Mouse (Mus musculus): Measurements from ENCODE around the gene Plb1. TPM values are rescaled to one million over a fixed set of nuclear protein-coding genes. Genes with fewer than 3 reads are reported as not detected.

Plb1 gene
- polyA plus RNA-seq, 1 experiment from 2014 or later: 16.6 TPM

GRCm38 (mm10) chr5:32352845-32353244 lies 120.3 kb downstream of the Plb1 start:
- H3K36me3 ChIP-seq (ENCODE audit: insufficient read depth, low read length): no peaks in the 10 kb centered on the region
- H3K9ac ChIP-seq (replicated peaks; ENCODE audit: low read depth): no peak overlapping the region
- peak overlapping the region; percentile 57 for H3K27ac ChIP-seq (ENCODE audit: low read length)
- no peak overlapping the region for H3K4me2 ChIP-seq (replicated peaks; ENCODE audit: low read depth, low read length)
- peaks cover 30% of the 10 kb centered on the region for H3K4me1 ChIP-seq (ENCODE audit: insufficient read depth, low read depth, low read length)
- no peaks in the 10 kb centered on the region for H3K9me3 ChIP-seq (ENCODE audit: low read length)
- DNase-seq (ENCODE audit: low spot score) (peak; percentile 56), ATAC-seq (peak; percentile 34; the same call in 1 of the 2 replicates)
- no peaks in the 10 kb centered on the region for H3K27me3 ChIP-seq (replicated peaks; ENCODE audit: insufficient read depth, low read length)
- TF ChIP-seq CTCF (IDR thresholded peaks at IDR 0.05): no peak
- TF ChIP-seq EP300 (IDR thresholded peaks at IDR 0.05): no peak
- 41% methylated on average over 3 of the region's 3 CpGs for WGBS
- no peak overlapping the region for H3K4me3 ChIP-seq (ENCODE audit: low read depth, low read length)

- Histone ChIP-seq H3K27me3 (replicated peaks; ENCODE audit: insufficient read depth, low read length) (no peaks in the 10 kb centered on the region), H3K9ac (replicated peaks; ENCODE audit: low read depth) (no peak overlapping the region), H3K9me3 (ENCODE audit: low read length) (no peaks in the 10 kb centered on the region), H3K4me2 (replicated peaks; ENCODE audit: low read depth, low read length) (no peak overlapping the region), H3K27ac (ENCODE audit: low read length) (peak overlapping the region; percentile 57), H3K36me3 (ENCODE audit: insufficient read depth, low read length) (no peaks in the 10 kb centered on the region), H3K4me1 (ENCODE audit: insufficient read depth, low read depth, low read length) (peaks cover 30% of the 10 kb centered on the region), H3K4me3 (ENCODE audit: low read depth, low read length) (no peak overlapping the region)
- TF ChIP-seq CTCF (IDR thresholded peaks at IDR 0.05) (no peak), EP300 (IDR thresholded peaks at IDR 0.05) (0 out of 2 replicates have a peak, but pooled peaks have one; percentile 29)
- WGBS: 44% methylated on average over 2 of the region's 2 CpGs
- DNase-seq (ENCODE audit: low spot score): peak; percentile 86
- ATAC-seq: peak; percentile 82
Observed at GRCm38 (mm10) chr5:32353280-32353679, 120.8 kb downstream of the Plb1 start.

- ATAC-seq: no peak
Observed at GRCm38 (mm10) chr5:32360511-32360910, 128.0 kb downstream of the Plb1 start.

GRCm38 (mm10) chr5:32361441-32362235 lies 129.1 kb downstream of the Plb1 start:
- no peak overlapping the region for H3K4me3 ChIP-seq (ENCODE audit: low read depth, low read length)
- no peaks in the 10 kb centered on the region for H3K4me1 ChIP-seq (ENCODE audit: insufficient read depth, low read depth, low read length)
- ATAC-seq (no peak), DNase-seq (ENCODE audit: low spot score) (no peak)
- no peak for TF ChIP-seq EP300 (IDR thresholded peaks at IDR 0.05)
- TF ChIP-seq CTCF (IDR thresholded peaks at IDR 0.05): no peak
- 78% methylated on average over 3 of the region's 3 CpGs for WGBS
- no peak overlapping the region for H3K27ac ChIP-seq (ENCODE audit: low read length)
- H3K9ac ChIP-seq (replicated peaks; ENCODE audit: low read depth): no peak overlapping the region
- H3K27me3 ChIP-seq (replicated peaks; ENCODE audit: insufficient read depth, low read length): no peaks in the 10 kb centered on the region
- no peak overlapping the region for H3K4me2 ChIP-seq (replicated peaks; ENCODE audit: low read depth, low read length)
- H3K9me3 ChIP-seq (ENCODE audit: low read length): no peaks in the 10 kb centered on the region
- no peaks in the 10 kb centered on the region for H3K36me3 ChIP-seq (ENCODE audit: insufficient read depth, low read length)

More at GRCm38 (mm10) chr5:32360511-32360910, 128.0 kb downstream of the Plb1 start:
- TF ChIP-seq EP300 (IDR thresholded peaks at IDR 0.05) (no peak), CTCF (IDR thresholded peaks at IDR 0.05) (no peak)
- Histone ChIP-seq H3K36me3 (ENCODE audit: insufficient read depth, low read length) (no peaks in the 10 kb centered on the region), H3K4me1 (ENCODE audit: insufficient read depth, low read depth, low read length) (no peaks in the 10 kb centered on the region), H3K27me3 (replicated peaks; ENCODE audit: insufficient read depth, low read length) (no peaks in the 10 kb centered on the region), H3K4me2 (replicated peaks; ENCODE audit: low read depth, low read length) (no peak overlapping the region), H3K27ac (ENCODE audit: low read length) (no peak overlapping the region), H3K9ac (replicated peaks; ENCODE audit: low read depth) (no peak overlapping the region), H3K4me3 (ENCODE audit: low read depth, low read length) (no peak overlapping the region), H3K9me3 (ENCODE audit: low read length) (no peaks in the 10 kb centered on the region)
- 71% methylated on average over 4 of the region's 4 CpGs for WGBS
- DNase-seq (ENCODE audit: low spot score): no peak

- Histone ChIP-seq H3K27ac (ENCODE audit: low read length) (no peak overlapping the region), H3K4me3 (ENCODE audit: low read depth, low read length) (no peak overlapping the region), H3K36me3 (ENCODE audit: insufficient read depth, low read length) (no peaks in the 10 kb centered on the region), H3K4me1 (ENCODE audit: insufficient read depth, low read depth, low read length) (no peaks in the 10 kb centered on the region), H3K4me2 (replicated peaks; ENCODE audit: low read depth, low read length) (no peak overlapping the region), H3K9me3 (ENCODE audit: low read length) (no peaks in the 10 kb centered on the region), H3K9ac (replicated peaks; ENCODE audit: low read depth) (no peak overlapping the region), H3K27me3 (replicated peaks; ENCODE audit: insufficient read depth, low read length) (no peaks in the 10 kb centered on the region)
- no peak for TF ChIP-seq CTCF (IDR thresholded peaks at IDR 0.05)
- 62% methylated on average over 1 of the region's 1 CpGs for WGBS
- ATAC-seq: no peak
- DNase-seq (ENCODE audit: low spot score): no peak
Observed at GRCm38 (mm10) chr5:32369391-32369790, 136.9 kb downstream of the Plb1 start.

GRCm38 (mm10) chr5:32371239-32371638 lies 138.7 kb downstream of the Plb1 start:
- no peak for ATAC-seq
- Histone ChIP-seq H3K9ac (replicated peaks; ENCODE audit: low read depth) (no peak overlapping the region), H3K27ac (ENCODE audit: low read length) (no peak overlapping the region), H3K4me1 (ENCODE audit: insufficient read depth, low read depth, low read length) (no peaks in the 10 kb centered on the region), H3K27me3 (replicated peaks; ENCODE audit: insufficient read depth, low read length) (no peaks in the 10 kb centered on the region), H3K4me3 (ENCODE audit: low read depth, low read length) (no peak overlapping the region), H3K9me3 (ENCODE audit: low read length) (no peaks in the 10 kb centered on the region), H3K36me3 (ENCODE audit: insufficient read depth, low read length) (no peaks in the 10 kb centered on the region), H3K4me2 (replicated peaks; ENCODE audit: low read depth, low read length) (no peak overlapping the region)
- no peak for DNase-seq (ENCODE audit: low spot score)
- TF ChIP-seq EP300 (IDR thresholded peaks at IDR 0.05) (no peak), CTCF (IDR thresholded peaks at IDR 0.05) (no peak)
- 91% methylated on average over 5 of the region's 5 CpGs for WGBS
